Mouse (Mus musculus): ENCODE measurements at regions not wholly inside any gene's neighbourhood (a gene's known extent, or its start where the extent isn't known, plus 50 kb on each side); places are given as distances from the start of the nearest gene placed in this dataset. TPM values are rescaled to one million over a fixed set of nuclear protein-coding genes. Genes with fewer than 3 reads are reported as not detected.
A peak's percentile ranks its signal among the peaks of the same experiment; 100 is the strongest.

DNA sequence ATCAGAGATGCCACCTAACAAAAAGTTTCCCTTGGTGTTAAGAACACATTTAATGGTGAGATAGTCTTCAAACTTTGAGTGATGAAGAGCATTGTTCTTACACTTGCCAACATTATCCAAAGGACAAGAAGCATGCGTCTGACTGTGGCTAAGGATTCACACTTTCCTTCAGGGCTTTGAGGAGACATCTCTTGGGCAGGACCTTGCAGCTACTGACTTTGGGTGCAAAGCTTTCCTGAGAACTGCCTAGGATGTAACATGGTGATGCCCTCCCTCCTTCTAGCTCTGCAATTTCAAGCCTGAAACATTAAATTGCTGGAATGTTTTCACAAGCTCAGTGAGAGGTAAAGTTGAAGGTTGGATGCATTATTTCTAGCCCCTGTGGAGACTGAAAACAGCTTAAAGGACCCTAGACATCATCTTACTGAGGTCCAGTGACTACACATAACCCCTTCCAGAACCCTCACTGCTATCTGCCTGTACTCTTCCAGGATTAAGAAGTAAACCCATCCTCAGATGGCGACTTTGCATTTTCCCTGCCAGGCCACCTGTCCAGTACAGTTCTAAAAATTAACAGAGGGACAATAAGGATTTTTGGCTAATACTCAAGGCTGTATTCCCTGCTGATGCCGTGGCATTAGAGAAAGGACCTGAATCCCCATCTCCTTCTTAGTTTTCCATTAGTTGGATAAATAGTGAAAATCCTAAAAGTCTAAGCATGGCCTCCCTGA is 137.3 kb upstream of the Sptlc3 start:
- no peak for DNase-seq (ENCODE audit: low spot score in 2 of 2)

DNA sequence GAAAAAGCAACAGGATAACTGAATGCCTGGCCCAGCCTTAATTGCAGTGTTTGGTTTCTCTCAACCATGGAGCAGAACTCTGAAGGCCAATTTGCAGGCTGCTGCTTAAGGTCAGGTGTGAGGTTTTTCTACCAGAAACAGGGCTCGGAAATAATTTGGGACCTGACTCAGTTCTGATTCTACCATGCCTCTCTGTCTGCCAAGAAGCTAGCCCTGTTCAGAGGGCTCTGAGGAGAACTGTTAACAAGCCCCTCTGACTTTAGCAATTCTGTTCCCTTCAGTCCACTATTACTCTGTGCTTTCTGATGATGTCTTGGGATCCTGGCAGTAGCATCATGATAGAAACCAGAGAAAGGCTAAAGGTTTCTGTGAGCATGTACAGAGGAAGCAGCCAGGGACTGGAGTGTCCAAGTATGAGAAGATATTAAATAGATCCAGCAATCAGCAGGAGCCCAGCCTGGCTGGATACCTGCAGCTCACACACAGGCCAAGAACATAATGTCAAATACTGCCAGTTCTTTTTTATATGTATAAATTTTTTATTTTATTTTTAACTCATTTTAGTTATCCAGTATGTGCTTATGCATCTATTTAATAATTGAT is 131.4 kb upstream of the Sptlc3 start:
- no peak for DNase-seq (ENCODE audit: low spot score in 2 of 2)

GRCm38 (mm10) chr2:139370070-139370469 is 123.6 kb upstream of the Sptlc3 start:
- no peak for DNase-seq (ENCODE audit: low spot score in 2 of 2)

- no peak for DNase-seq (ENCODE audit: low spot score in 2 of 2)
Observed at GRCm38 (mm10) chr2:139380285-139380684, 113.4 kb upstream of the Sptlc3 start.

GRCm38 (mm10) chr2:139381628-139382027 is 112.1 kb upstream of the Sptlc3 start:
- peak; percentile 7 to 10 for DNase-seq (ENCODE audit: low spot score in 2 of 2)

DNA sequence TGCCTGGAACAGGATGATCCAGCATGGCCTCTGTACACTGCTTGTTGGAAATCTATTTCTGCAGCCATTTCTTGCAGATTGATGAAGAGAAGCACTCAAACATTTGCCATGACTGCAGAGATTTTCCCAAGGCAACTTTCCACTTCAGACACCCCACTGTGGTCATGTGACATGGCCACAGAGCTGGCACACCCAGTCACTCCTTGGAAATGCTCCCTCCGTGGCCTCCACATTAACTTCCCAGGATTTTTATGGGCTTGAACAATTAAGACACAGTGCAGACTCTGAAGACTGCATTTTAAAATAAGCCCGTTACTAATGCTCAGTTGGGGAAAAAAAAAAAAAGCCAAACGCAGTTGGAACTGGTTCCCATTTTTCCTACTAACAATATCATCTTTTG is 80.2 kb upstream of the Sptlc3 start:
- DNase-seq (ENCODE audit: low spot score in 2 of 2), result no peak

DNA sequence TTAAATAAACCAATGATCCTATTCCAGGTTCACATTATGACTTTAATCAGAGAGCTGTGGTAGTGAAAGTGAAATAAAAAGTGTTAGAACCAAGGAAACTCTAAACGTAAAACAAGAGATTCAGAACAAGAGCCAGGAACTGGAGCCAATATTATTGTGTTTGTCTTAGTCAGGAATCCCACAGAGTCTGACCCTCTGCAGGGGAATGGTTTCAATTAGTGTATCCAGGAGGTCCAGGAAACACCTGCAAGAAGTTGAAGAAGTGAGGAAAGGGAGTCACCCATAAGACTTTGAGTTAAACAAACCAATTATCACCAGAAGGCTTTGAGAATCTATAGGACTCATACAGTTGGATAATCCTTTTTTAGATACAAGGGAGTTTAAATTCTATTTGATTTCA is 76.2 kb upstream of the Sptlc3 start:
- DNase-seq (ENCODE audit: low spot score in 2 of 2), result no peak

GRCm38 (mm10) chr2:139422678-139423077 is 71.0 kb upstream of the Sptlc3 start:
- no peak for DNase-seq (ENCODE audit: low spot score in 2 of 2)

DNA sequence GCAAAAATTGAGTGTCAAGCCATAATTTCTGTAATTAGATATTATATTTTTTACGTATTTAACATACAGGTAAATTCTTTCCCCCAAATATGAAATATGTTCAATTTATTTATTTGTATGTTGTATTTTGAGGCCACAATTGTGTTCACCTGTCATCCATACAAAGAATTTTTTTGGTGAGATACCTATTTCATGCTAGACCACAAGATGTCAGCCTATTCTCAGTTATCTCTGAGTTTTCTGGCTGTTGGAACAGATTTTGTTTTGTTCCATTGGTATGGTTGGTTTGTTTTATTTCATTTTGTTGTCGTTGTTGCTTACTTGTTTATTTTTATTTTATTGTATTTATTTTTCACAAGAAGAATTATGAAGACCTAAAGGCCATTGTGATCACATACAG is 70.3 kb upstream of the Sptlc3 start:
- DNase-seq (ENCODE audit: low spot score in 2 of 2), result no peak

Small RNAs in the stretch of these regions (microRNA-seq; reads per million reads assigned to microRNA genes)
- gene Mir1952, result not detected

All from adrenal gland, postnatal 4 days (tissue).